Mouse (Mus musculus) 416B (cell line): Measurements from ENCODE around the gene Fgf8.

Source experiments
- DNase-seq: peaks from one replicate; pipeline ENCODE4 v3.0.0; 2011; ENCODE audit warnings: low read depth

Gene Fgf8

GRCm38 (mm10) chr19:45727231-45727630 lies 15.5 kb downstream of the Fgf8 start:
- DNase-seq = no peak

DNA sequence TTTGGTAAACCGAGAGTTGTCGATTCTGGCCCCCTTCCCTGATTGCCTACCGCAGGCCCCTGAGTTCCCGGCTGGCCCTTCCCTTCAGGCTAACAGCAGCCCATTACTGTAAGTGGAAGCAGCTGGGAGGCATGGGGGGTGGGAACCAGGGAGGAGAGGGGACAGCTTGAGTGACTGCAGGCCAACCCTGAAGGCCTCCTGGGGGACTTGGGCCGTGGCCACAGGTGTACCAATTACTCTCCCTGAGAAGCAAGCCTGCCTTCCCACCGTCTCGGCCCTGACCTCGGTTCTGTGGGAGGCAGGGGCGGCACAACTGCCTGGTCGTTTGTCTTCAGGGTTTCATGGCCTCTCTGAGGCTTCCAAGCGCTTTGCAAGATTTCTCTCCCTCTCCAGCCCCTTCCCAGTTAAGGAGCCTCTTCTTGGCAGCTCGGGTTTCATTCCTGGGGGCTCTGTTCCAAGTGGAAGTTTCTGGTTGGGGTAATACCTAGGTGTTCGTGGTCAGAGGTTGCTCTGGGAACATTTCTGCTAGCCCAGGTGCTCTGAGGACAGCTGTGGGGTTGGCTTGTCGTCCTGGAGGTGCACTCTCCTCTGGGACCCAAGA lies 16.9 kb downstream of the Fgf8 start:
- no peak for DNase-seq

GRCm38 (mm10) chr19:45722188-45722587 lies 20.5 kb downstream of the Fgf8 start:
- DNase-seq = peak; percentile 9

DNA sequence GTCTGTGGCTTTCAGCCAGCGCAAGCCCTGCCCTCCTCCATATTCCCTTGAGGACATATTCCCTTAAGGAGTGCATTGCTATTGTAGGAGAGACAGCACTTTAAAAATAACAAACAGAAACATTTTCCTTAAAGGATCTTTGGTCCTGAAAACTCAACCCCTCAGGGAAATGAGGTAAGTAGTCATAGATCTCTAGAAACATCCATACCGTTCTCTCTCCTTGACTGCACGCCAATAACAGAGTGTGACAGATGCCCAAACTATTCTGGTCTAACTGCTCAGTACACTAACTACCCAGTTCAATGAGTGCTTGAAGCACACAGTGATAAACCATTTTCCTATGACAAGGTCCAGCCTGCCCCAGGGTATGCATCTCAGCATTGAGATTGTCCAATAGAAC lies 24.4 kb downstream of the Fgf8 start:
- no peak for DNase-seq

- no peak for DNase-seq
These were observed 25.1 kb downstream of the Fgf8 start for GRCm38 (mm10) chr19:45717493-45718220.

DNA sequence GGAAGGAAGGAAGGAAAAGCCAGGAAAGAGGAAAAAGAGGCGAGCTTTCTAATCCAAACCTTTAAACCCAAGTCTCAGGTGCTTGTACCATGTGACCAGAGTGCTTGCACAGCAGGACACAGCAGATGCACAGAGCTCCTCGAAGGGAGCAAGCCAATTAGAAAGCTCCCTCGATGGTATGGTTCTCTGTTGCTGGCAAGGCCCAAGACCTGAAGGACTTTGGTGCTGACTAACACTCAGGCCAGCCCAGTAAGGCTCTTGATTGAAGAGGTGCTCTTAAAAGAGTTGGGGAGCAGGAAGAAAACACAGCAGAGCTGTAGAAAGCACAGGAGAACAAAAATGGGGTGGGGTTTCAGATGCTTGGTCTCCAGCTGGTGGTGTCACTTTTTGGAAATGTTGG lies 34.0 kb downstream of the Fgf8 start:
- DNase-seq = no peak

DNA sequence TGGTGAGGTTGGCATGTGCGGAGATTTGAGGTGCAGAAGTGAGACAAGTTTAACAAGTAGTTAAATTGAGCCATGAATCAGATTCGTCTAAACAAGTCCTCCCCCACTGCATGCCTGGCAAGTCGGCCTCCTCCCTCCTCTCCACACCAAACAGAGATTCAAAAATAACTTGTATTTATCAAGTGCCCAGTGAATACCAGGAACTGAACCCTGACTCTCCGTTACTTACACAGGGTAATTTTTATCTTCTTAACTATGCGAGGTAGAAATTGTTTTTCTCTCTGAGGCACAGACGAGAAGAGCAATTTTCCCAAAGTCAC lies 46.5 kb downstream of the Fgf8 start:
- DNase-seq = no peak

GRCm38 (mm10) chr19:45695496-45696280 lies 47.0 kb downstream of the Fgf8 start:
- DNase-seq = no peak

GRCm38 (mm10) chr19:45694056-45694455 lies 48.7 kb downstream of the Fgf8 start:
- DNase-seq = peak; percentile 22

GRCm38 (mm10) chr19:45692211-45692610 lies 50.5 kb downstream of the Fgf8 start:
- DNase-seq = no peak

GRCm38 (mm10) chr19:45691001-45691535 lies 51.6 kb downstream of the Fgf8 start:
- DNase-seq = no peak

GRCm38 (mm10) chr19:45687001-45687400 lies 55.7 kb downstream of the Fgf8 start:
- DNase-seq = no peak
